Mouse (Mus musculus) embryonic facial prominence, embryonic 14.5 days (tissue): ENCODE measurements around the gene Olfr370. TPM values are rescaled to one million over a fixed set of nuclear protein-coding genes. Genes with fewer than 3 reads are reported as not detected.

ENCODE experiments used
- ATAC-seq: fragments of 200-750 bp; cut with Nextera tagmentation; 2 replicates; pipeline ENCODE4 v1.8.0; 2017; ENCODE audit warnings: low read depth, moderate number of reproducible peaks, moderate TSS enrichment
- DNase-seq: peaks from one replicate; pipeline ENCODE4 v3.0.0-alpha.2; 2015; ENCODE audit warnings: low spot score
- H3K27ac ChIP-seq: fragments of 300-500 bp; sonication (generic); replicated peaks from 2 replicates; pipeline ENCODE4 v1.5.1; 2014; ENCODE audit warnings: low read depth, mild to moderate bottlenecking, low read length, moderate library complexity
- H3K27me3 ChIP-seq: fragments of 300-500 bp; sonication (generic); replicated peaks from 2 replicates; pipeline ENCODE4 v1.6.1; 2014; ENCODE audit warnings: low read length; ENCODE audit not compliant: control insufficient read depth, insufficient read depth
- H3K36me3 ChIP-seq: fragments of 300-500 bp; sonication (generic); 2 replicates; pipeline ENCODE4 v1.6.1; 2014; ENCODE audit warnings: low read length, mixed read lengths; ENCODE audit not compliant: control insufficient read depth, insufficient read depth
- H3K4me1 ChIP-seq: fragments of 300-500 bp; sonication (generic); 2 replicates; pipeline ENCODE4 v1.6.1; 2014; ENCODE audit warnings: antibody characterized with exemption, low read length; ENCODE audit not compliant: control insufficient read depth, insufficient read depth
- H3K4me2 ChIP-seq: fragments of 300-500 bp; sonication (generic); 2 replicates; pipeline ENCODE4 v1.6.1; 2014; ENCODE audit warnings: low read depth, mild to moderate bottlenecking, low read length, moderate library complexity, mixed read lengths
- H3K4me3 ChIP-seq: fragments of 300-500 bp; sonication (generic); 2 replicates; pipeline ENCODE4 v1.5.1; 2014; ENCODE audit warnings: low read depth, mild to moderate bottlenecking, low read length
- H3K9ac ChIP-seq: fragments of 300-500 bp; sonication (generic); 2 replicates; pipeline ENCODE4 v1.6.1; 2014; ENCODE audit warnings: low read depth, mild to moderate bottlenecking, low read length, moderate library complexity, mixed read lengths
- H3K9me3 ChIP-seq: fragments of 300-500 bp; sonication (generic); 2 replicates; pipeline ENCODE4 v1.6.1; 2016; ENCODE audit warnings: low read length; ENCODE audit not compliant: control insufficient read depth
- WGBS: fragments of 180-500 bp; shearing (Covaris S2); extraction: QIAGEN DNeasy Blood & Tissue Kit; methylation state at CpG from one replicate; pipeline ENCODE4 v1.1.7; 2014; 5-methylcytosine and 5-hydroxymethylcytosine counted together
- polyA plus RNA-seq: library from polyadenylated mRNA; unstranded; fragments of >200 nt; fragmentation: Nextera tagmentation; extraction: Ambion mirVana; gene quantifications from 2 replicates; pipeline ENCODE4 v1.2.1, GENCODE M21; 2014

Olfr370 gene
- polyA plus RNA-seq, 1 experiment from 2014 or later = 0.19 TPM

- no peak overlapping the region for H3K4me3 ChIP-seq
- peaks cover 25% of the 10 kb centered on the region for H3K4me1 ChIP-seq
- no peak overlapping the region for H3K4me2 ChIP-seq
- H3K27ac ChIP-seq = no peak overlapping the region
- no peaks in the 10 kb centered on the region for H3K27me3 ChIP-seq
- H3K9ac ChIP-seq = no peak overlapping the region
- no peak for ATAC-seq
- 71% methylated on average over 17 of the region's 17 CpGs for WGBS
- no peak for DNase-seq
- peaks cover 15% of the 10 kb centered on the region for H3K36me3 ChIP-seq
- no peaks in the 10 kb centered on the region for H3K9me3 ChIP-seq
These were observed 42.8 kb downstream of the Olfr370 start for GRCm38 (mm10) chr8:83578131-83579055.

- H3K9ac ChIP-seq = no peak overlapping the region
- no peak overlapping the region for H3K27ac ChIP-seq
- WGBS = 82% methylated on average over 8 of the region's 8 CpGs
These were observed 44.1 kb downstream of the Olfr370 start for GRCm38 (mm10) chr8:83579676-83580075.

GRCm38 (mm10) chr8:83580826-83581225, 45.2 kb downstream of the Olfr370 start:
- H3K27me3 ChIP-seq = no peaks in the 10 kb centered on the region
- peaks cover 21% of the 10 kb centered on the region for H3K4me1 ChIP-seq
- 84% methylated on average over 8 of the region's 8 CpGs for WGBS
- ATAC-seq = no peak
- no peak overlapping the region for H3K4me3 ChIP-seq
- H3K9me3 ChIP-seq = no peaks in the 10 kb centered on the region
- H3K4me2 ChIP-seq = no peak overlapping the region
- H3K9ac ChIP-seq = no peak overlapping the region
- H3K36me3 ChIP-seq = peaks cover 15% of the 10 kb centered on the region; the same call in 1 of the 2 replicates
- no peak for DNase-seq
- no peak overlapping the region for H3K27ac ChIP-seq

More at GRCm38 (mm10) chr8:83579676-83580075, 44.1 kb downstream of the Olfr370 start:
- Histone ChIP-seq H3K36me3 (0 out of 2 replicates have a peak, but pooled peaks cover 11% of the 10 kb centered on the region), H3K4me2 (no peak overlapping the region), H3K4me1 (peaks cover 25% of the 10 kb centered on the region), H3K27me3 (no peaks in the 10 kb centered on the region), H3K9me3 (no peaks in the 10 kb centered on the region), H3K4me3 (no peak overlapping the region)
- ATAC-seq = no peak
- DNase-seq = no peak

GRCm38 (mm10) chr8:83582226-83582625, 46.6 kb downstream of the Olfr370 start:
- DNase-seq = no peak
- ATAC-seq = no peak
- WGBS = 87% methylated on average over 8 of the region's 8 CpGs
- no peak overlapping the region for H3K4me2 ChIP-seq
- H3K4me3 ChIP-seq = no peak overlapping the region
- no peak overlapping the region for H3K9ac ChIP-seq
- no peak overlapping the region for H3K27ac ChIP-seq
- H3K4me1 ChIP-seq = peaks cover 10% of the 10 kb centered on the region
- H3K9me3 ChIP-seq = no peaks in the 10 kb centered on the region
- no peaks in the 10 kb centered on the region for H3K27me3 ChIP-seq
- H3K36me3 ChIP-seq = peaks cover 18% of the 10 kb centered on the region; the same call in 1 of the 2 replicates

GRCm38 (mm10) chr8:83583236-83583635, 47.7 kb downstream of the Olfr370 start:
- Histone ChIP-seq H3K27ac (no peak overlapping the region), H3K9me3 (no peaks in the 10 kb centered on the region), H3K4me1 (peaks cover 7% of the 10 kb centered on the region), H3K4me3 (no peak overlapping the region), H3K4me2 (no peak overlapping the region), H3K36me3 (peaks cover 18% of the 10 kb centered on the region; the same call in 1 of the 2 replicates), H3K9ac (no peak overlapping the region), H3K27me3 (no peaks in the 10 kb centered on the region)
- no peak for ATAC-seq
- DNase-seq = no peak
- WGBS = 86% methylated on average over 15 of the region's 15 CpGs

GRCm38 (mm10) chr8:83584771-83585170, 49.2 kb downstream of the Olfr370 start:
- Histone ChIP-seq H3K27me3 (no peaks in the 10 kb centered on the region), H3K9ac (no peak overlapping the region), H3K9me3 (no peaks in the 10 kb centered on the region), H3K4me1 (no peaks in the 10 kb centered on the region), H3K4me2 (no peak overlapping the region), H3K4me3 (no peak overlapping the region), H3K27ac (no peak overlapping the region), H3K36me3 (peaks cover 13% of the 10 kb centered on the region; the same call in 1 of the 2 replicates)
- DNase-seq (no peak), ATAC-seq (no peak)
- WGBS = 67% methylated on average over 1 of the region's 1 CpGs

- H3K9me3 ChIP-seq = no peaks in the 10 kb centered on the region
- H3K4me3 ChIP-seq = no peak overlapping the region
- H3K27me3 ChIP-seq = no peaks in the 10 kb centered on the region
- 78% methylated on average over 3 of the region's 3 CpGs for WGBS
- H3K9ac ChIP-seq = no peak overlapping the region
- no peak overlapping the region for H3K27ac ChIP-seq
- ATAC-seq (no peak), DNase-seq (no peak)
- no peak overlapping the region for H3K4me2 ChIP-seq
- H3K36me3 ChIP-seq = peaks cover 13% of the 10 kb centered on the region; the same call in 1 of the 2 replicates
- no peaks in the 10 kb centered on the region for H3K4me1 ChIP-seq
These were observed 49.8 kb downstream of the Olfr370 start for GRCm38 (mm10) chr8:83585333-83585732.

GRCm38 (mm10) chr8:83587644-83588043, 52.1 kb downstream of the Olfr370 start:
- H3K27me3 ChIP-seq = no peaks in the 10 kb centered on the region
- 72% methylated on average over 6 of the region's 6 CpGs for WGBS
- H3K27ac ChIP-seq = no peak overlapping the region
- H3K4me1 ChIP-seq = peaks cover 4% of the 10 kb centered on the region
- H3K9ac ChIP-seq = no peak overlapping the region
- H3K9me3 ChIP-seq = no peaks in the 10 kb centered on the region
- no peak for ATAC-seq
- H3K4me2 ChIP-seq = no peak overlapping the region
- no peak for DNase-seq
- no peak overlapping the region for H3K4me3 ChIP-seq
- peaks cover 16% of the 10 kb centered on the region for H3K36me3 ChIP-seq
